Mouse (Mus musculus) hindbrain, embryonic 16.5 days (tissue): ENCODE results near the gene Zbtb34. TPM values are rescaled to one million over a fixed set of nuclear protein-coding genes. Genes with fewer than 3 reads are reported as not detected.

Source experiments
- ATAC-seq: fragments of 200-750 bp; cut with Nextera tagmentation; 2 replicates; pipeline ENCODE4 v1.8.0; 2017; ENCODE audit warnings: moderate TSS enrichment, moderate library complexity
- H3K27ac ChIP-seq: fragments of 300-500 bp; sonication (generic); 2 replicates; pipeline ENCODE4 v1.5.1; 2014; ENCODE audit warnings: low read depth, mild to moderate bottlenecking, control low read depth, low read length, moderate library complexity
- H3K27me3 ChIP-seq: fragments of 300-500 bp; sonication (generic); replicated peaks from 2 replicates; pipeline ENCODE4 v1.6.1; 2014; ENCODE audit warnings: low read length; ENCODE audit not compliant: control insufficient read depth, insufficient read depth
- H3K36me3 ChIP-seq: fragments of 300-500 bp; sonication (generic); 2 replicates; pipeline ENCODE4 v1.6.1; 2014; ENCODE audit warnings: mild to moderate bottlenecking, low read length, moderate library complexity, mixed read lengths; ENCODE audit not compliant: control insufficient read depth, insufficient read depth
- H3K4me1 ChIP-seq: fragments of 300-500 bp; sonication (generic); 2 replicates; pipeline ENCODE4 v1.6.1; 2014; ENCODE audit warnings: low read depth, low read length; ENCODE audit not compliant: control insufficient read depth, insufficient read depth
- H3K4me2 ChIP-seq: fragments of 300-500 bp; sonication (generic); 2 replicates; pipeline ENCODE4 v1.6.1; 2014; ENCODE audit warnings: mild to moderate bottlenecking, low read length, control low read depth, moderate library complexity
- H3K4me3 ChIP-seq: fragments of 300-500 bp; sonication (generic); 2 replicates; pipeline ENCODE4 v1.5.1; 2014; ENCODE audit warnings: mild to moderate bottlenecking, low read length, control low read depth, moderate library complexity
- H3K9ac ChIP-seq: fragments of 300-500 bp; sonication (generic); 2 replicates; pipeline ENCODE4 v1.6.1; 2014; ENCODE audit warnings: low read depth, mild to moderate bottlenecking, control low read depth, low read length, moderate library complexity
- H3K9me3 ChIP-seq: fragments of 300-500 bp; sonication (generic); 2 replicates; pipeline ENCODE4 v1.6.1; 2014; ENCODE audit warnings: mild to moderate bottlenecking, low read length, moderate library complexity; ENCODE audit not compliant: control insufficient read depth
- WGBS: fragments of 180-500 bp; shearing (Covaris S2); extraction: QIAGEN DNeasy Blood & Tissue Kit; methylation state at CpG from one replicate; pipeline ENCODE4 v1.1.7; 2014; 5-methylcytosine and 5-hydroxymethylcytosine counted together
- polyA plus RNA-seq: library from polyadenylated mRNA; unstranded; fragments of >200 nt; fragmentation: Nextera tagmentation; extraction: Ambion mirVana; gene quantifications from 2 replicates; pipeline ENCODE4 v1.2.1, GENCODE M21; 2015

Gene Zbtb34
- polyA plus RNA-seq, 1 experiment from 2014 or later, result 5.3 TPM

GRCm38 (mm10) chr2:33426640-33427398 lies 4.3 kb downstream of the Zbtb34 start:
- ATAC-seq, result no peak
- H3K9me3 ChIP-seq, result no peaks in the 10 kb centered on the region
- peaks cover 2% of the 10 kb centered on the region; the same call in 1 of the 2 replicates for H3K36me3 ChIP-seq
- H3K4me2 ChIP-seq, result no peak overlapping the region
- H3K27ac ChIP-seq, result no peak overlapping the region
- H3K4me3 ChIP-seq, result no peak overlapping the region
- no peak overlapping the region for H3K9ac ChIP-seq
- no peaks in the 10 kb centered on the region for H3K27me3 ChIP-seq
- peaks cover 20% of the 10 kb centered on the region for H3K4me1 ChIP-seq
- WGBS, result 53% methylated on average over 10 of the region's 10 CpGs

- Histone ChIP-seq H3K9me3 (no peaks in the 10 kb centered on the region), H3K27ac (no peak overlapping the region), H3K36me3 (no peaks in the 10 kb centered on the region), H3K4me1 (no peaks in the 10 kb centered on the region; the same call in 1 of the 2 replicates), H3K4me3 (no peak overlapping the region), H3K27me3 (no peaks in the 10 kb centered on the region), H3K9ac (no peak overlapping the region), H3K4me2 (no peak overlapping the region)
- ATAC-seq, result no peak
- WGBS, result 87% methylated on average over 4 of the region's 4 CpGs
These were observed 13.7 kb downstream of the Zbtb34 start for GRCm38 (mm10) chr2:33417454-33417853.

GRCm38 (mm10) chr2:33414019-33414418 lies 17.1 kb downstream of the Zbtb34 start:
- H3K4me2 ChIP-seq, result no peak overlapping the region
- no peaks in the 10 kb centered on the region for H3K27me3 ChIP-seq
- no peaks in the 10 kb centered on the region for H3K9me3 ChIP-seq
- H3K27ac ChIP-seq, result no peak overlapping the region
- H3K36me3 ChIP-seq, result peaks cover 18% of the 10 kb centered on the region
- ATAC-seq, result no peak
- H3K4me3 ChIP-seq, result no peak overlapping the region
- H3K9ac ChIP-seq, result no peak overlapping the region
- 89% methylated on average over 13 of the region's 13 CpGs for WGBS
- H3K4me1 ChIP-seq, result no peaks in the 10 kb centered on the region; the same call in 1 of the 2 replicates

GRCm38 (mm10) chr2:33412111-33412510 lies 19.0 kb downstream of the Zbtb34 start:
- Histone ChIP-seq H3K36me3 (peaks cover 21% of the 10 kb centered on the region), H3K4me3 (no peak overlapping the region), H3K27ac (no peak overlapping the region), H3K4me2 (no peak overlapping the region), H3K9ac (no peak overlapping the region), H3K9me3 (no peaks in the 10 kb centered on the region), H3K4me1 (no peaks in the 10 kb centered on the region), H3K27me3 (no peaks in the 10 kb centered on the region)
- no peak for ATAC-seq
- 84% methylated on average over 14 of the region's 14 CpGs for WGBS

- no peak overlapping the region for H3K4me2 ChIP-seq
- H3K27me3 ChIP-seq, result no peaks in the 10 kb centered on the region
- no peaks in the 10 kb centered on the region for H3K9me3 ChIP-seq
- no peak overlapping the region for H3K27ac ChIP-seq
- ATAC-seq, result no peak
- peaks cover 2% of the 10 kb centered on the region; the same call in 1 of the 2 replicates for H3K36me3 ChIP-seq
- no peak overlapping the region for H3K4me3 ChIP-seq
- 89% methylated on average over 4 of the region's 4 CpGs for WGBS
- peaks cover 4% of the 10 kb centered on the region; the same call in 1 of the 2 replicates for H3K4me1 ChIP-seq
- H3K9ac ChIP-seq, result no peak overlapping the region
These were observed 27.6 kb downstream of the Zbtb34 start for GRCm38 (mm10) chr2:33403511-33404003.

- Histone ChIP-seq H3K4me2 (no peak overlapping the region), H3K4me1 (peaks cover 4% of the 10 kb centered on the region; the same call in 1 of the 2 replicates), H3K9ac (no peak overlapping the region), H3K27me3 (no peaks in the 10 kb centered on the region), H3K27ac (no peak overlapping the region), H3K36me3 (no peaks in the 10 kb centered on the region), H3K9me3 (no peaks in the 10 kb centered on the region), H3K4me3 (no peak overlapping the region)
- ATAC-seq, result no peak
- 77% methylated on average over 5 of the region's 5 CpGs for WGBS
These were observed 28.5 kb downstream of the Zbtb34 start for GRCm38 (mm10) chr2:33402638-33403037.

- H3K27me3 ChIP-seq, result no peaks in the 10 kb centered on the region
- peak; percentile 48; the same call in 1 of the 2 replicates for ATAC-seq
- H3K4me2 ChIP-seq, result no peak overlapping the region
- H3K4me1 ChIP-seq, result peaks cover 4% of the 10 kb centered on the region; the same call in 1 of the 2 replicates
- H3K27ac ChIP-seq, result no peak overlapping the region
- no peaks in the 10 kb centered on the region for H3K9me3 ChIP-seq
- WGBS, result 30% methylated on average over 7 of the region's 7 CpGs
- no peak overlapping the region for H3K9ac ChIP-seq
- no peaks in the 10 kb centered on the region for H3K36me3 ChIP-seq
- no peak overlapping the region for H3K4me3 ChIP-seq
These were observed 28.9 kb downstream of the Zbtb34 start for GRCm38 (mm10) chr2:33402236-33402635.

- no peak for ATAC-seq
- Histone ChIP-seq H3K36me3 (no peaks in the 10 kb centered on the region), H3K27ac (no peak overlapping the region), H3K4me3 (no peak overlapping the region), H3K9me3 (no peaks in the 10 kb centered on the region), H3K9ac (no peak overlapping the region), H3K4me1 (no peaks in the 10 kb centered on the region), H3K27me3 (no peaks in the 10 kb centered on the region), H3K4me2 (no peak overlapping the region)
- 34% methylated on average over 3 of the region's 3 CpGs for WGBS
These were observed 29.9 kb downstream of the Zbtb34 start for GRCm38 (mm10) chr2:33401217-33401616.

GRCm38 (mm10) chr2:33400541-33400940 lies 30.6 kb downstream of the Zbtb34 start:
- H3K27ac ChIP-seq, result no peak overlapping the region
- no peak overlapping the region for H3K9ac ChIP-seq
- WGBS, result 86% methylated on average over 5 of the region's 5 CpGs
- no peaks in the 10 kb centered on the region for H3K36me3 ChIP-seq
- ATAC-seq, result no peak
- H3K4me1 ChIP-seq, result no peaks in the 10 kb centered on the region
- no peaks in the 10 kb centered on the region for H3K27me3 ChIP-seq
- no peak overlapping the region for H3K4me2 ChIP-seq
- H3K9me3 ChIP-seq, result no peaks in the 10 kb centered on the region
- no peak overlapping the region for H3K4me3 ChIP-seq
